Mouse (Mus musculus) lung, postnatal 4 days (tissue): Measurements from ENCODE around the gene Hexb.
A peak's percentile ranks its signal among the peaks of the same experiment; 100 is the strongest.

Source experiments
- DNase-seq, 2 experiments: peaks; one replicate each; pipeline ENCODE4 v3.0.0; 2021

Hexb gene

GRCm38 (mm10) chr13:97197932-97198562, at the start of gene Hexb:
TSS of gene Hexb (minus strand) at chr13:97198357.
- peak; percentile 94 to 96 for DNase-seq

DNA sequence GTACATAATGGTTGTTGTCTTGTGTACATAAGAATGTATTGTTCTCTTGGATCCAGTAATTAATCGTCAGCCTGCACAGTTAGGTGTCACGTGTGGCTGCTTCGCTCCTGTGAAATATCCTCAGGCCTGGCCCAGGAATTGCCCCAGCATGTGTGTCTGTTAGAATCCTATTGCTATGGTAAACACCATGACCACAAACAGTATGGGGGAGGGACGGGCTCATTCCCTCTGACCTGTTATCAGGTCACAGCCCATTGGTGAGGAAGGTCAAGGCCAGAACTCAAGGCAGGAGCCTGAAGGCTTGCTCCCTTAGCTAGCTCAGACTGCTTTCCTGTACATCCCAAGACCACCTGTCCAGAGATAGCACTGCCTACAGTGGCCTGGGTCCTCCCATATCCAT, 49.6 kb upstream of the Hexb start:
- no peak for DNase-seq

DNA sequence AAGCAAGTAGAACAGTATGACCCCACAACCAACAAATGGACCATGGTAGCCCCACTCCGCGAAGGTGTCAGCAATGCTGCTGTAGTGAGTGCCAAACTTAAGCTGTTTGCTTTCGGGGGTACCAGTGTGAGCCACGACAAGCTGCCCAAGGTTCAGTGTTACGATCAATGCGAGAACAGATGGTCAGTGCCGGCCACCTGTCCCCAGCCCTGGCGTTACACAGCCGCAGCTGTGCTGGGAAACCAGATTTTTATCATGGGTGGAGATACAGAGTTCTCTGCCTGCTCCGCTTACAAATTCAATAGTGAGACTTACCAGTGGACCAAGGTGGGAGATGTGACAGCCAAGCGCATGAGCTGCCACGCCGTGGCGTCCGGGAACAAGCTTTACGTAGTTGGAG, 48.1 kb upstream of the Hexb start:
- DNase-seq = no peak

DNA sequence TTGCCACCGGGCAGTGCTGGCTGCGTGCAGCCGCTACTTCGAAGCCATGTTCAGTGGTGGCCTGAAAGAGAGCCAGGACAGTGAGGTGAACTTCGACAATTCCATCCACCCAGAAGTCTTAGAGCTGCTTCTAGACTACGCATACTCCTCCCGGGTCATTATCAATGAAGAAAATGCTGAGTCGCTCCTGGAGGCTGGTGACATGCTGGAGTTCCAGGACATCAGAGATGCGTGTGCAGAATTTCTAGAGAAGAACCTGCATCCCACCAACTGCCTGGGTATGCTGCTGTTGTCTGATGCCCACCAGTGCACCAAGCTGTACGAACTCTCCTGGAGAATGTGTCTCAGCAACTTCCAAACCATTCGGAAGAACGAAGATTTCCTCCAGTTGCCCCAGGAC, 47.0 kb upstream of the Hexb start:
- DNase-seq = no peak

DNA sequence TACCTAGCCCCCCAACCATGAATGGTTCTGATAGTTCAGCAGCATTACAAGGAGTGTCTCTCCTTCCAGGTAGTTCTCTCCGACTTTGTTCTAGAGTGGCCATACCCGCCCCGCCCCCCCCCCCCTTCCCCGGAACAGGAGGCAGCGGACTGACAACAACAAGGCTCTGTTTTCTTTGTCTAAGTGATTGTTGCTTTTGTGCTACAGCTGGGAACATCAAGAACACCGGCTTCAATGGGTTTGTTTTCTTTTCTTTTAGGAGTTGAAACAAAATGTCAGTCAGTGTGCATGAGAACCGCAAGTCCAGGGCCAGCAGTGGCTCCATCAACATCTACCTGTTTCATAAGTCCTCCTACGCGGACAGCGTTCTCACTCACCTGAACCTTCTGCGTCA, 46.6 kb upstream of the Hexb start:
- DNase-seq = no peak

DNA sequence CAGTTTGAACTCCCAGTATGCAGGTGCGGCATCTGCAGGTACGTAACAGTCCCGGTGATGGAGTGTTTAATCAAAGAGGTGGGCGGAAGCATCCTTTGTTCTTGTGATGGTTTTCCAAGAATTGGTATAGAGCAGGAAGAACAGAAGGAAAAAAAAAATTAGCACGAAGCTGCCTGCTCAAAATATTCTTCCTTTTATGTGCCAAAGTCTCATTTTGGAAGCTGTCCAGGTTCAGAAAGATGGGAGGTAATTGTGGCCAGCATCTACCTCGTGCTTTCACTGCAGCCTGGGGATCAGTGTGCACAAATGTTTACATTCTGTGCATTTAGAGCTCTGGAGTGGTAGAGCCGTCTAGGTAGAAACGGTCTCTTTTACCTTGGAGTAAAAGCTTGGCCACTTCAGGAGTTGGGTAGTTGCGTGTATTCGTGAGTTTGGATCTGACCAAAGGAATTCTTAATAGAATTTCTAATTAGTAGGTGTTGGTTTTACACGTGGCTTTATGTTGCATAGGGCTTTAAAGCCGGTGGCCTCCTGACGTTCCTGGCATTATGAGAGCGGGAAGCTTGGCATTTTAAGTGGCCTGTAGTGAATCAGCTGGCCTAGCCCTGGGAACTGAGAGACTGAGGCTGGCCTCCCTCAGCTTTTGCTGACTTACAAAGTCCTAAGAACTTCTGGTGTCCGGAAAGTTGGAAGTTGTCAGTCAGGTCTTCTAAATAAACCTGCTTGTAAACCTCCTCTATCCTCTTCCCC, 46.0 kb upstream of the Hexb start:
- DNase-seq = no peak

GRCm38 (mm10) chr13:97242716-97243115, 44.6 kb upstream of the Hexb start:
- DNase-seq = no peak

DNA sequence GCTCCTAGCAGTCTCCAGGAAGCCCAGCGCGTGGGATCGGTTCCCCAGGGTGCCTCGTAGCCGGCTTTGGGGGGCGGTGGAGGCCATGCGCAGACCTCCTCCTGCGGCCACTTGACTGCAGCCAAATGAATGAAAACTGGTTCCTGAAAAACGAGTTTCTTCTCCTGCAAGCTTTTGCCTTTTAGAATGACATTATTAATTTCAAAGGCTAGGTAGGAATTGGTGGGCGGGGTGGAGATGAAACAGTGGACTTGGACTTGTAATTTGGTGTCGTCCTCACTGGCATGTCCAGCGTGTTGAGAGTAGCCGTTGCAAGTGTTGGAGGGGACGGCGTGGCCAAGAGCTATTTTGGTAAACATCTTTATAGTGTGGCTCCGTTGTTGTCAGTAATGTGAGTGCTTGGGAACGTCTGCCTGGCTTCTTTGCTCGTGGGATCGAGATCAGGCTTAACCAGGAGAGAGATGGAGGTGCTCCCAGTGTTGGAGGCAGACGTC, 43.7 kb upstream of the Hexb start:
- no peak for DNase-seq

GRCm38 (mm10) chr13:97240965-97241786, 43.0 kb upstream of the Hexb start, which contains the start of gene Enc1:
TSS of gene Enc1 (plus strand) at chr13:97241105.
- peak; percentile 95 to 97 for DNase-seq

DNA sequence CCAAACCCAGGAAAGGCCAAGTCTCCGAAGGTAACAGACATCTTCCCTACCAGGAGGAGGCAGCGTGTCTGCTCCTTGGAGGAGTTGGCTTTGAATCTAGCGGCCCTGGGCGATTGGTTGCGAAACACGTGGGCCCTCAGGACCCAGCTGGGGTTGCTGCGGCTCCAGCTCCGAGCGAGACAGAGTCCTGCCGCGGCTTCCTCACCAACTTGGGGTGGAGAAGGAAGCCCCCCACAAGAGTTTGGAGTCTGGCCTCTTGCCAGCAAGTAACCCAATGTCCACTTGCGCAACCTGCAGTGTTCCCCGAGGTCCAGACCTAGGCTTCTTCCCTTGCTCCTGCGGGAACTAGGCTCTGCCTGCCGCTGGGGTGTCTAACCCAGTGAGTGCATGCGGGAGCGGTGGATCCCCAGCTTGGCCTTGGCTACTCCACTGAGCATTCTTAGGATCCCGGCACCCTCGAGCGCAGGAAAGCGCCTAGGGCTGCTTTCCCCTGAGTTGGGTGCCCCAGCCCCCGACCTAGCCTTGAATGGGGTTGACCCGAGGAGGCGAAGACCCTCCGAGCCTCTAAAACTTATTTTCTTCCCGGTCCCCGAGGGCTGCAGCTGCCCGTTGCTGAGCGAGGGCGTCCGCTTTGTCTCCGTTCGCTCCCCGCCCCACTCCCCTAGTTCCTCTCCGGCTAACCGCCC, 42.3 kb upstream of the Hexb start:
- peak; percentile 86 to 88 for DNase-seq

DNA sequence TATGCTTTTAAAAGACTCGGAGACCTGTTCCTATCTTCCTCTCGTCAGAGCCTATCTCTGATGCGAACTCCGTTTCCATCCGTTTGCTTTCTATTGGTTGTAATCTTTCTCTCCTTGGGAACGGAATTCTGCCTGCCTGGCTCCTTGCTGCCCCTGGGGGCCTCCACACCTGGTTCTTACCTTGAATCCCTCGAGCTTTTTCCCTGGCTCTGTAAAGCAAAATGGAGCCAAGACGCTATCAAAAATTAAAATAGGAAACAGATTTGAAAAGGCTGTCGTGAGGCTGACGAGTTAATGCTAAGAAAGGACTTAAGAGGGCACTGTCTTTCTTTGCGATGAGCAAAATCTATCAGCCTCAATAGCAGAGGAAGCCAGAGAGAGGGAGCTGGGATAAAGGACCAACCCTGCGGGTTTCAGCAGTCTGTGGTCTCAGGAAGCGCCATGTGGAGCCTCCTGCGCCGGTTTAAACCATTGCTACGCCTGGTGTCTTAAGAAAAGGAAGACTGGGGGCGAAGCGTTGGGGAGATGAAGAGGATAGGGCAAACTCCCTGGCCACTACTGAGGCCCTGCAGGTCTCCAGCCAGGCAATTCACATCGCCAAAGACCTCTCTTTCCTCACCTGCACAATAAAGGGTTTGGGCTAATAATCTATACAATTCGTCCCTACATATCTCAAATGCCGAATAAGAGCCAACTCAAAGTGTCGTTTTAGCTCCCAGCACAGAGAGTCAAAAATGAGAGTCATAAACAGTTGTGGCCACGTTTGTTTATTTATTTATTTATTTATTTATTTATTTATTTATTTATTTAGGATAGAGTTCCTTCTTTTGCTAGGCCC, 41.4 kb upstream of the Hexb start:
- DNase-seq = peak; percentile 66 to 69

DNA sequence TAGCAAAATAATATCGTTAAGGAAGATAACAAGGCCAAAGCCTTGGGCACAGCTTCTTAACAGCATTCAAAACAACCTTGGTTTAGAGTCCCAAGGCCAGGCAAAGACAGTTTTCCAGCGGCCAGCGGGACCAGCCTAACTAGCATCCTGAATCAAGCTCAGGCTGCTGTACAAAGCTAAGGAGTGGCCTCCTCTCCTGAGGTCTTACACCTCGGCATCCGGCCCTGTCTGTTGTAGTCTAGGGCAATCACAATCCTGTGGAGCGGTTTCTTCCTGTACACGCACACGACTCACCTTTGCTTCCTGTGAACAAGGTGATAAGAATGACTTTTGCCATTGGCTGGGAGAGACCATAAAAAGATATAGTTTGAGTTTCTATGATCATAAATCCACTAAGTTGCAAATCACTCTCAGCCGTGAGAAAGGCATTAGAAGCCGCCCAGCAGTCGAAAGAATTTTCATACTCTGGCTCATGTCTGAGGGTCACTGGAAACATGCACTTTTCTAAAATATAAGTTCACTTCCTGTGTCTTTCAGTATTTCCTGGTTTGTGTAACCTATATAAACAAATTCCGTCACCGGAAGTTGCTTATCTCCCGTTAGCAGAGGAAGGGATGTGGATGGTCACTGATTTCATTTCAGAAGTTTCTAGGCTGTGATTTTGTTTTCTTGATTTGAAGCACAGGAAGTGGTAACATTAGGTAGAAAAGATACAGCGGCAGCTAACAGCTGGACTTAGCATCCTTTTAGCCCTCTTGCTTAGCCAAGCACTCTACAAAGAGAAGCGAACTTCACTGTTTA, 40.2 kb upstream of the Hexb start:
- DNase-seq = no peak

DNA sequence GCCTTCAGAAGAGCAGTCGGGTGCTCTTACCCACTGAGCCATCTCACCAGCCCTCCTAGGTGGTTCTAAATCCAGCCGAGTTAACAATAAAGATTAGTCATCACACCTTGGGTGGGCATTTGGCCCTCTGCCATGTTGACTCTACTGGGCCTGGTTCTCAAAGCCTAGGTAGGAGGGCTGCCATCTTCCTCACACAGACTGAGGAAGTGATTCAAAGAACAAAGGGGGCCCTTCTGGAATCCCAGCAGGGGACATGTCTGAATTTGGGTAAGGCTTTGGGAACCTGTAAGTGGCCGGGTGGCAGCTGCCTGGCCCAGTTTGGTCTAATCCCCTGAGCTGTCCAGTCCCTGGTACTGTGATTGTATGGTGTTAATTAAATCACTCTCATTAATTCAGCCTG, 39.5 kb upstream of the Hexb start:
- DNase-seq = no peak

DNA sequence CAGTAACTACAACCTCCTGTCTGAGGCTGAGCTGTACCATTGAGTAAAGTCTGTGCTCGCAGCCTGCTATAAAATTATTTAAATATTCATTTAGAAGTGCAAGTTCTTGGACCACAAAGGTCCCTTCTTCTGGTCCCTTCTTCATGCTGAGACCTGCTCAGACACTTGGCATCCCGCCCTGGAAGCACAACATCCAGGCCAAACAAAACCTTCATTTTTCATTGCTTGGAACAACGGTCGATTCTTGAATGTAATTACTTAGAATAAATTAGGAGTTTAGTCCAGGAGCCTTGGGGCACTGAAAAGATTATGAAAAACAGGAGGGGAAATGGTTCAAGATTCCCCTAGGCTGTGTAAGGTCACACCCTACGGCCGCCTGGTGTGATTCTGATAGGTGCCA, 37.8 kb upstream of the Hexb start:
- no peak for DNase-seq

DNA sequence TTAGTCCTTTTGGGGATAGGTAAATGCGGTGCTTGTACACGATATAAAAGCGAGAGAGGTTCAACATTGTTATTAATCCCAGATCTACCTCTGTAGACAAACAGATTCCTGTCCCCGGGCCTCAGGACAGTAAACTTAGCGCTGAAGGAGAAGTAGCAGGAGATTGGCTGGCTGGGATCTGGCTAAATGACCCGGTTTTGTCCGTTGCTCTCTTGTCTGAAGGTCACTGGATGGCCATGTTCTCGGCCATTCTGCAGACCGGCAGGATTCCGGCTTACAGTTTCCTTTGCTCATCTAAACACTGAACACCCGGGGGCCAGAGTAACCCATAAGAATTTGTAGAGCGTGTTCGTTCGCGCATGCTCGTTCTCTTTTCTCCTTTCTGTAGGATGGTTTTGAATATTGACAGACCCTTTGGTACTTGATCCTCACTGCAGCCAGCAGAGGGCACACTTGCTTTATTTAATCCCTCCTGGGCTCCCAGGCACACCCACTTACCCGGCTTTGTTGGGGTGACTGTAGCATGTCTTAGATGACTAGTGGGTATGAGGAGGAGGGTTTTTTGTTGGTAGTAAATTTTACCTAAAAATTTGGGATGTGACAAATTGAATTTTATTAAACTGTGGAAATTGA, 36.7 kb upstream of the Hexb start:
- DNase-seq = peak; percentile 78 to 87

DNA sequence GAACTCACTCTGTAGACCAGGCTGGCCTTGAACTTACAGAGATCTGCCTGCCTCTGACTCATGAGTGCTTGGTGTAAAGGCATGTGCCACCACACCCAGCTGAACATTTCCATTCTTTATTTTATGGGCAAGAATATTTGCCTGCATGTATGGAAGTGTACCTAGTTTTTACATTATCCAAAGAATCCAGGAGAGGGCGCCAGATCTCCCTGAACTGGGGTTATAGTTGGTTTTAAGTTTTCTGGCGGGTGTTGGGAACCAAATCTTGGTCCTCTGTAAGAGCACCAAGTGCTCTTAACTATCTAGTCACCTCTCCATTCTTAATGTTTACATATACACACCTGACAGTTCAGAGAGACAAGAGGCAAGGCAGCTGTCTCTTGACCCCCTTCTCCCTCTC, 34.9 kb upstream of the Hexb start:
- no peak for DNase-seq

- DNase-seq = no peak
These were observed 31.9 kb upstream of the Hexb start for GRCm38 (mm10) chr13:97230101-97230500.

DNA sequence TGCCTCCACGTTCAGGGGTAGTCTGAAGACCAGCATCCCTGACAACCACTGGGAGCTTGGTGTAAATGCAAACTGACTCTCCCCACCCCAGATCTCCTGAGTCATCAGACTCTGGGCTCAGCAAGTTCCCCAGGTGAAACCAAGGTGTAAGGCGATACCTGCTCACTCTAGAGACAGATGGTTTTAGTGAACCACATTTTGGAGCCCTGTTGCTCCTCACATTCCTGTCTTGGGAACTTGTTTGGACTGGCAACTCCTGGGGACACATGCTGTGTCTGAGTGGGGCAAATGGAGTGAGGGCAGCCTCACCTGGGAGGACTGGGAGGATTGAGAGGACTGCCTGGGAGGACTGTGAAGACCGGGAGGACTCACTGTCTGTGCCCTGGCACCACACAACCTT, 29.6 kb upstream of the Hexb start:
- no peak for DNase-seq

GRCm38 (mm10) chr13:97225130-97225529, 27.0 kb upstream of the Hexb start:
- no peak for DNase-seq

DNA sequence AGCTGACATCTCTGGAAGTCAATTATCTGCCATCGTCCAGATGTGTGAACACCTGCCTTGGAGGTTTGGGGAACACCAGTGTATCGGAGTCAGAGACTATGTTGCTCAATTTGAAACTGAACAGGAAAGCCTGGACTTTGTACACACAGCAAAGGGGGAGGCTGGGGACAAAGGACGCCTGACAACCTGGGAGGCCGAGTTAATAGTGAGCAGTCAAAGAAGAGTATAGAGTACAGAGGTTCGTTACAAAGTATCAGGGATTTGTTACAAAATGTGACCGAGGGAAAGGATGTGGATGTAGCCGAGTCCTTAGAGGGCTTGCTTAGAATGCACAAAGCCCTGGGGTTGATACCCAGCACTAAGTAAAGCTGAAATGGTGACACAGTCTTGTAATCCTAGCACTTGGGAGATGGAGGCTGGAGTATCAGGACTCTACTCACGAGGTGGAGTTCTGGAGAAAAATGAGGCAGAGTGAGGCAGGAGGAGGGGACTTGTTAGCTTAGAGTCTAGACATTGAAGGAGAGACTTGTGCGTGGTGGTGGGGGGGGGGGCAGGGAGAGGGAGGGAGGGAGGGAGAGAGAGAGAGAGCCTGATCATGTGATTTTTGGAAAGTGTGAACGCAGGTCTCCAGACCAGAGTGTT, 26.3 kb upstream of the Hexb start:
- DNase-seq = no peak
